Mouse (Mus musculus) hindbrain, embryonic 11.5 days (tissue): ENCODE data around the gene Hpn. TPM values are rescaled to one million over a fixed set of nuclear protein-coding genes. Genes with fewer than 3 reads are reported as not detected.

Source experiments
- ATAC-seq: fragments of 200-750 bp; cut with Nextera tagmentation; 2 replicates; pipeline ENCODE4 v1.8.0; 2017; ENCODE audit warnings: mild to moderate bottlenecking, moderate TSS enrichment, moderate library complexity; ENCODE audit not compliant: low FRiP score
- DNase-seq: peaks from one replicate; pipeline ENCODE4 v3.0.0-alpha.2; 2015; ENCODE audit warnings: low spot score
- H3K27ac ChIP-seq: fragments of 300-500 bp; sonication (generic); 2 replicates; pipeline ENCODE4 v1.5.1; 2014; ENCODE audit warnings: mild to moderate bottlenecking, low read depth, low read length
- H3K27me3 ChIP-seq: fragments of 300-500 bp; sonication (generic); 2 replicates; pipeline ENCODE4 v1.6.1; 2014; ENCODE audit warnings: mild to moderate bottlenecking, low read length, moderate library complexity, mixed read lengths; ENCODE audit not compliant: control insufficient read depth, insufficient read depth
- H3K36me3 ChIP-seq: fragments of 300-500 bp; sonication (generic); 2 replicates; pipeline ENCODE4 v1.6.1; 2014; ENCODE audit warnings: mild to moderate bottlenecking, low read length, moderate library complexity, mixed read lengths; ENCODE audit not compliant: control insufficient read depth, insufficient read depth
- H3K4me1 ChIP-seq: fragments of 300-500 bp; sonication (generic); replicated peaks from 2 replicates; pipeline ENCODE4 v1.6.1; 2014; ENCODE audit warnings: low read length, mixed read lengths; ENCODE audit not compliant: control insufficient read depth, insufficient read depth
- H3K4me2 ChIP-seq: fragments of 300-500 bp; sonication (generic); replicated peaks from 2 replicates; pipeline ENCODE4 v1.6.1; 2014; ENCODE audit warnings: mild to moderate bottlenecking, low read depth, low read length
- H3K4me3 ChIP-seq: fragments of 300-500 bp; sonication (generic); 2 replicates; pipeline ENCODE4 v1.5.1; 2014; ENCODE audit warnings: low read depth, low read length
- H3K9ac ChIP-seq: fragments of 300-500 bp; sonication (generic); 2 replicates; pipeline ENCODE4 v1.6.1; 2014; ENCODE audit warnings: low read depth, low read length
- H3K9me3 ChIP-seq: fragments of 300-500 bp; sonication (generic); 2 replicates; pipeline ENCODE4 v1.6.1; 2016; ENCODE audit warnings: low read length; ENCODE audit not compliant: control insufficient read depth
- WGBS: fragments of 180-500 bp; shearing (Covaris S2); extraction: QIAGEN DNeasy Blood & Tissue Kit; methylation state at CpG from one replicate; pipeline ENCODE4 v1.1.7; 2014; 5-methylcytosine and 5-hydroxymethylcytosine counted together
- polyA plus RNA-seq: library from polyadenylated mRNA; unstranded; fragments of >200 nt; fragmentation: Nextera tagmentation; extraction: Ambion mirVana; gene quantifications from 2 replicates; pipeline ENCODE4 v1.2.1, GENCODE M21; 2014

The Hpn gene
- 0.56 and 1.4 TPM in 2 replicates for polyA plus RNA-seq

DNA sequence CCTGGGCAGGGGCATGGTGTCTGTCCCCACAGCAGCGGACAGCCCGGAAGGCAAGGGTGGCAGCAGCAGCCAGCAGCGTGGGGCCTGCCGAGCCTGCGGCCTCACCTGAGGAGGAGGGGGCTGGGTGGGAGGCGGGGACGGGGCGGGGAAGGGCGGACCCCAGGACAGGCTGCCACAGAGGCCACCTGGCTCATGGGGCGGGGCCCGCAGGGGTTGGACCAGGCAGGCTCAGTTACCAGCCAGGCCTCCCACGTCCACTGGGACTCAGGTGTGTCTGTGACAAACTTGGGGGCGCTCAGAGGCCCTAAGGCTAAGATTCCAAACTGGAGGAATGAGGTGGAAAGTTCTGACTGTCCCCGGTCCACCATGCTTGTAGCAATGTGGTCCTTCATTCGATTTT lies at the start of gene Hpn:
TSS of gene Hpn (minus strand) at position 109 of the 400 bp plus-strand sequence.
- ATAC-seq (peak; percentile 29; the same call in 1 of the 2 replicates), DNase-seq (no peak)
- Histone ChIP-seq H3K27me3 (no peaks in the 10 kb centered on the region), H3K27ac (no peak within 1 kb of the TSS), H3K9me3 (no peaks in the 10 kb centered on the region), H3K4me2 (no peak within 1 kb of the TSS; the same call in 1 of the 2 replicates), H3K4me3 (no peak within 1 kb of the TSS), H3K4me1 (no peaks in the 10 kb centered on the region; the same call in 1 of the 2 replicates), H3K9ac (no peak within 1 kb of the TSS), H3K36me3 (no peaks in the 10 kb centered on the region)
- WGBS = 16% methylated on average over 11 of the region's 15 CpGs

DNA sequence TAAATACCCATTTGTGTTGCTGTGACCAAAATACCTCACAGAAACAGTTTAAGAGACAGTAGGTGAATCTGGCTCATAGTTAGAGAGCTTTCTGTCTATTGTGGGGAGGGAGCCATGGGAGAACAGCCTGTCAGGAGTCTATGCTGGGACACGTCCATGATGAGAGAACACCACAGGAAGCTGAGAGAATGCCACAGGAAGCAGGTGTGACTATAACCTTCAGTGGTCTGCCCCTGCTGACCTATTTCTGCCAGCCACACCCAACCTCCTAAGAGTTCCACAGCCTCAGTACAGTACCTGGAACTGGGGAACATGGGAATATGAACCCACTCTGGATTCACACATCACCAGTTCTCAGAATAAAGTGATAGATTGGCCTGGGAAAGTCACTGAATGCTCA lies 49.7 kb upstream of the Hpn start:
- Histone ChIP-seq H3K4me1 (no peaks in the 10 kb centered on the region), H3K9ac (no peak overlapping the region), H3K36me3 (no peaks in the 10 kb centered on the region), H3K9me3 (no peaks in the 10 kb centered on the region), H3K27ac (no peak overlapping the region), H3K4me2 (no peak overlapping the region), H3K4me3 (no peak overlapping the region), H3K27me3 (no peaks in the 10 kb centered on the region)
- ATAC-seq = no peak
- WGBS = 79% methylated on average over 1 of the region's 1 CpGs
- DNase-seq = no peak

- WGBS = 65% methylated on average over 3 of the region's 3 CpGs
- H3K9me3 ChIP-seq = no peaks in the 10 kb centered on the region
- no peaks in the 10 kb centered on the region for H3K4me1 ChIP-seq
- H3K36me3 ChIP-seq = no peaks in the 10 kb centered on the region
- H3K9ac ChIP-seq = no peak overlapping the region
- H3K4me2 ChIP-seq = no peak overlapping the region
- no peak overlapping the region for H3K27ac ChIP-seq
- H3K4me3 ChIP-seq = no peak overlapping the region
- DNase-seq (no peak), ATAC-seq (0 out of 2 replicates have a peak, but pooled peaks have one; percentile 40)
- no peaks in the 10 kb centered on the region for H3K27me3 ChIP-seq
Measured at GRCm38 (mm10) chr7:31163666-31164577, 48.8 kb upstream of the Hpn start.

DNA sequence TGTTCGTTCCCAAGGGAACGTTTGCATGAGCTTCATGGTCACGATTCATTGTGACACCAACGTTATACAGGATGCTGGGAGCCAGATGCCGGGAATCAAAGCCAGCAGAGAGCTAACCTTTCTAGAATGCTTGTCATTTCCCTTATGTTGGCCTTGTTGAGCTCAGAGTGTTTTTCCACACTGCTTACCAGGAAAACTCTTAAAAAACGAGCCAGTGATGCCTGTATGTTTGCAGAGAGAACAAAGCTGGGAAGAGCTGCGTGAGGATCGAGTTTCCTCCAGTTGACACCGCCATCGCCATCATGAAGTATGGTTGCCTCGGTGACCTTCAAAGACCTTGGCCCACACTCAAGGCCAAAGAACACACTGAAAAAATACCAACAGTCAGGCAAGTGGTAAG lies 47.2 kb upstream of the Hpn start:
- 68% methylated on average over 11 of the region's 11 CpGs for WGBS
- H3K9me3 ChIP-seq = no peaks in the 10 kb centered on the region
- ATAC-seq = no peak

DNA sequence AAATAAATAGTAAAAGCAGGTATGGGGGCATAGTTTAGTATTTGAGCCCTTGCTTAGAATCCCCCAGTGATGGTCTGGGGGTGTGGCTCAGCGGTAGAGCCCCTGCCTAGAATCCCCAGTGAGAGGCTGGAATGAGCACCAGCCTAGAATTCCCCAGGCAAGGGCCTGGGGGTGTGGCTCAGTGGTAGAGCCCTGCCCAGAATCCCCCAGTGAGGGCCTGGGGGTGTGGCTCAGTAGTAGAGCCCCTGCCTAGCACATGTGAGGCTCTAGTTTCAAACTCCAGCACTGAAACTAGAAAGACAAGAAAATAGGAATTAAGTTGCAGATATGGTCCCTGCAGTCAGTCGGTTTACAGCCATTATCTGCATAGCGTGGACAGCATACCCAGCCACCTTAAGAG lies 46.7 kb upstream of the Hpn start:
- Histone ChIP-seq H3K4me3 (no peak overlapping the region), H3K4me2 (no peak overlapping the region), H3K36me3 (no peaks in the 10 kb centered on the region), H3K27me3 (no peaks in the 10 kb centered on the region), H3K4me1 (no peaks in the 10 kb centered on the region), H3K27ac (no peak overlapping the region), H3K9ac (no peak overlapping the region), H3K9me3 (no peaks in the 10 kb centered on the region)
- WGBS = 58% methylated on average over 3 of the region's 3 CpGs
- DNase-seq (no peak), ATAC-seq (no peak)

More for the DNA sequence above, 47.2 kb upstream of the Hpn start:
- H3K36me3 ChIP-seq = no peaks in the 10 kb centered on the region
- no peak for DNase-seq
- no peak overlapping the region for H3K4me3 ChIP-seq
- no peak overlapping the region for H3K9ac ChIP-seq
- H3K4me1 ChIP-seq = no peaks in the 10 kb centered on the region
- no peak overlapping the region for H3K27ac ChIP-seq
- H3K4me2 ChIP-seq = no peak overlapping the region
- no peaks in the 10 kb centered on the region for H3K27me3 ChIP-seq

DNA sequence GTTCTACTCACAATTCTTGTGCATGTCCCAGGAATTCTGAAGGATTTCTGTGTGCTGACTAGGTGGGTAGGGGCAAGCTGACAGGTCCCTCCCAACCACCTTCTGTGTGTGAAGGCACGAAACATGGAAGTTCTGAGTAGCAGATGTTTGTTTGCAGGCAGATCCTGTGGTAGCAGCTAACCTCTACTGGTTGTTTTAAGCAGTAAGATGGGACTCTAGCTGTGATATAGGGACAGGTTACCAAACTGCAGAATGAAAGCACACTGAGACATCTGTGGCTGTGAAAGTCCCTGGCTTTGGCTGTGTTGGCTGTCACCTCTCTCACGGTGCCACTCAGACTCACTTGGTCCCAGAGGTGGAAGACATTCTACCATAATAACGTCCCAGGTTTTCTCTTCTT lies 46.2 kb upstream of the Hpn start:
- Histone ChIP-seq H3K36me3 (no peaks in the 10 kb centered on the region), H3K27ac (no peak overlapping the region), H3K4me2 (no peak overlapping the region), H3K4me1 (no peaks in the 10 kb centered on the region), H3K4me3 (no peak overlapping the region), H3K9me3 (no peaks in the 10 kb centered on the region), H3K27me3 (no peaks in the 10 kb centered on the region), H3K9ac (no peak overlapping the region)
- DNase-seq (no peak), ATAC-seq (no peak)
- 85% methylated on average over 3 of the region's 3 CpGs for WGBS

- Histone ChIP-seq H3K27me3 (no peaks in the 10 kb centered on the region), H3K9ac (no peak overlapping the region), H3K36me3 (no peaks in the 10 kb centered on the region), H3K27ac (no peak overlapping the region), H3K4me2 (no peak overlapping the region), H3K4me1 (no peaks in the 10 kb centered on the region), H3K4me3 (no peak overlapping the region), H3K9me3 (no peaks in the 10 kb centered on the region)
- WGBS = 90% methylated on average over 5 of the region's 5 CpGs
- ATAC-seq = no peak
- no peak for DNase-seq
Measured at GRCm38 (mm10) chr7:31160763-31161162, 45.7 kb upstream of the Hpn start.

- H3K9ac ChIP-seq = no peak overlapping the region
- ATAC-seq = no peak
- no peaks in the 10 kb centered on the region for H3K36me3 ChIP-seq
- DNase-seq = peak; percentile 46
- no peaks in the 10 kb centered on the region for H3K27me3 ChIP-seq
- no peaks in the 10 kb centered on the region for H3K9me3 ChIP-seq
- no peak overlapping the region for H3K27ac ChIP-seq
- no peak overlapping the region for H3K4me3 ChIP-seq
- H3K4me2 ChIP-seq = no peak overlapping the region
- 42% methylated on average over 12 of the region's 19 CpGs for WGBS
- 0 out of 2 replicates have a peak, but pooled peaks cover 6% of the 10 kb centered on the region for H3K4me1 ChIP-seq
Measured at GRCm38 (mm10) chr7:31156034-31156928, 41.2 kb upstream of the Hpn start.
